In genomic region chr19:14596941-14597916, GRCm38 (mm10) we compare ENCODE assay signal across 8 mouse cellular contexts. TPM values are rescaled to one million over a fixed set of nuclear protein-coding genes. Genes with fewer than 3 reads are reported as not detected.
DNase-seq lines count a peak whose midpoint lies in the region; ATAC-seq and TF ChIP-seq lines count a peak whose summit lies in the region.

No protein-coding gene starts in this region.

- H3K9ac ChIP-seq in forebrain, postnatal 0 days, result peak overlapping the region; percentile 87
- peak overlapping the region; percentile 93 for H3K9ac ChIP-seq in hindbrain, embryonic 11.5 days (ENCODE audit: low read depth, low read length)

- no peaks in the 10 kb centered on the region for H3K27me3 ChIP-seq in forebrain, postnatal 0 days (ENCODE audit: insufficient read depth, low read length)
- H3K27me3 ChIP-seq in hindbrain, embryonic 11.5 days (ENCODE audit: control insufficient read depth, insufficient read depth, low read length), result no peaks in the 10 kb centered on the region; the same call in 1 of the 2 replicates

- no peaks in the 10 kb centered on the region for H3K36me3 ChIP-seq in forebrain, postnatal 0 days (ENCODE audit: insufficient read depth)
- no peaks in the 10 kb centered on the region for H3K36me3 ChIP-seq in hindbrain, embryonic 11.5 days (ENCODE audit: control insufficient read depth, insufficient read depth, low read length)

- H3K9me3 ChIP-seq in forebrain, postnatal 0 days (ENCODE audit: low read length), result no peaks in the 10 kb centered on the region
- H3K9me3 ChIP-seq in hindbrain, embryonic 11.5 days (ENCODE audit: control insufficient read depth, low read length), result no peaks in the 10 kb centered on the region

- WGBS in forebrain, postnatal 0 days, result under 1% methylated on average over 115 of the region's 120 CpGs
- under 1% methylated on average over 85 of the region's 120 CpGs for WGBS in hindbrain, embryonic 11.5 days

- intact Hi-C loops in left cerebral cortex, adult 2 months (cut with DNase I), result loop anchor here (2.0 to 5.0 kb wide), 7 partner anchors 110 to 1204 kb away; no protein-coding TSS in a partner anchor

- no peak for TF ChIP-seq CTCF in forebrain, postnatal 0 days (IDR thresholded peaks at IDR 0.05; ENCODE audit: low read depth)
- TF ChIP-seq CTCF in left cerebral cortex, adult 2 months (IDR thresholded peaks at IDR 0.05), result no peak

- H3K4me3 ChIP-seq in forebrain, postnatal 0 days (ENCODE audit: low read depth, low read length), result peak overlapping the region; percentile 83
- H3K4me3 ChIP-seq in hindbrain, embryonic 11.5 days (ENCODE audit: low read depth, low read length), result peak overlapping the region; percentile 92
- H3K4me3 ChIP-seq in left cerebral cortex, adult 2 months, result peak overlapping the region; percentile 84

- peak overlapping the region; percentile 56 for H3K4me2 ChIP-seq in forebrain, postnatal 0 days (ENCODE audit: low read depth)
- H3K4me2 ChIP-seq in hindbrain, embryonic 11.5 days (replicated peaks; ENCODE audit: low read depth, low read length), result peak overlapping the region; percentile 63

- ATAC-seq in forebrain, postnatal 0 days, result peak; percentile 4; the same call in 1 of the 2 replicates
- ATAC-seq in hindbrain, embryonic 11.5 days (ENCODE audit: low FRiP score), result no peak; the same call in 1 of the 2 replicates
- ATAC-seq in activated CD4-positive, CD25-positive, alpha-beta regulatory T cell, adult 4 months, result no peak

- no peaks in the 10 kb centered on the region for H3K4me1 ChIP-seq in forebrain, postnatal 0 days (ENCODE audit: insufficient read depth)
- peaks cover 2% of the 10 kb centered on the region for H3K4me1 ChIP-seq in hindbrain, embryonic 11.5 days (replicated peaks; ENCODE audit: control insufficient read depth, insufficient read depth, low read length)

- H3K27ac ChIP-seq in forebrain, postnatal 0 days (ENCODE audit: low read depth, low read length), result peak overlapping the region; percentile 94
- H3K27ac ChIP-seq in hindbrain, embryonic 11.5 days (ENCODE audit: low read depth, low read length), result peak overlapping the region; percentile 97
- peak overlapping the region; percentile 91 for H3K27ac ChIP-seq in left cerebral cortex, adult 2 months

- DNase-seq in NIH3T3 (ENCODE audit: low read depth), result peak; percentile 73
- DNase-seq in cerebellum, adult 11-12 months, result peak; percentile 75
- peak; percentile 58 for DNase-seq in forebrain, postnatal 0 days
- peak; percentile 75 for DNase-seq in hindbrain, embryonic 11.5 days (ENCODE audit: low spot score)
- peak; percentile 60 to 63 for DNase-seq in left cerebral cortex, adult 2 months (ENCODE audit: extremely low spot score in 1 of 2, low spot score in 2 of 2)
- DNase-seq in lung, postnatal 4 days, result peak; percentile 66 to 71
- DNase-seq in right cerebral cortex, postnatal 14 days, result peak; percentile 46

RNA-seq across cellular contexts. Expression of gene Tle4, which starts 0.6 kb away (rescaled TPM):
- total RNA-seq in forebrain, postnatal 0 days (2014; rRNA removed), result 70.1 and 82.7 TPM in 2 replicates
- polyA plus RNA-seq in forebrain, postnatal 0 days (2015; fragmentation: Nextera tagmentation; extraction: Ambion mirVana), result 22.2 and 22.9 TPM in 2 replicates
- polyA plus RNA-seq in hindbrain, embryonic 11.5 days (2014; fragmentation: Nextera tagmentation; extraction: Ambion mirVana), result 23.2 and 31.1 TPM in 2 replicates
- 10 to 100 TPM; 36.0 to 39.1 TPM for total RNA-seq in left cerebral cortex, adult 2 months (2021)
- 10 to 100 TPM; 12.2 to 15.3 TPM for polyA plus RNA-seq in activated CD4-positive, CD25-positive, alpha-beta regulatory T cell, adult 4 months (2017; shearing (Covaris generic))
